Mouse (Mus musculus): ENCODE results near the gene Teddm1a.

GRCm38 (mm10) chr1:153842121-153842740 is 49.3 kb upstream of the Teddm1a start:
- TF ChIP-seq CTCF (conservative IDR thresholded peaks at IDR 0.05; ENCODE audit: insufficient read depth, insufficient read length, low read depth, low read length): no peak
- no peak for TF ChIP-seq POLR2A (IDR thresholded peaks at IDR 0.05; ENCODE audit: low read depth, low read length)
